Mouse (Mus musculus) monocyte, adult 2 months (primary cell): ENCODE measurements around the gene Tnnc1.

ENCODE experiments used
- DNase-seq, 2 experiments: peaks; one replicate each; pipeline ENCODE4 v3.0.0; 2022; ENCODE audit warnings: low spot score in 2 of 2, low read depth in 1 of 2

Tnnc1 gene

DNA sequence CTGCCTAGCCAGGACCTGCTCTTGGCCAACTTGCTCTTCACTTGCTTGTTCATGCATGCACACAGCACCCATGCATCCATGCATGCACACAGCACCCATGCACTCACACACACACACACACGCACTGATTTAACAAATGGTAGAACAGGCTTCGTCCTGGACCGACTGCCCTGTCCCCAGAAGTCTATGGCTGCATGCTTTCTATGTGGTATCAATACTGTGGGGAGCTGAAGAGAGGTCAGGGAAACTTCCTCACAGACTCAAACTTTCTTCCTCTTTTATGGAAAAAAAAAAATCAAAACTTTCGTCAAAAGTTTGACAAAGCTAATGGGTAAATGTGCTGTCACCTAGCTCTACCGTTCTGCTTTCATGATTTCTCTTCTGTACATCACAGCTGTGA, 24.6 kb upstream of the Tnnc1 start:
- no peak for DNase-seq

DNA sequence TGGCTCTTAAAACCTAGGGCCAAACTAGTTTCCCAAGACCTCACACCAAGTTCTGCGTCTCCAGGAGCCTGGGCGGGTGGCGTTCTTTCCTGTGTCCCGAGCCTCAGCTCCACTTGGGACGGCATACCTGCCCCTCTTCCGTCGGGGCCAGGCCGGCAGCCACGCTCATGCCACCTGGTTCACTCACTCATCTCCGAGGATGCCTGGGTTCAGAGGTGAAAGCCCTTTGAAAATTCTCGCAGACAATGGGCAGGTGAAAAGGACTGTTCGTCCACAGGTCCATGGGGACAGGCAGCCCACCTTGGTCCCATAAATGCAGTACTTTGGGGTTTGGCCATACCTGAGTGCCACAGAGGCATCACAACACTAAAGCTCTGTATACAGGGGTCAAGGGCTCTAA, 23.9 kb upstream of the Tnnc1 start:
- no peak for DNase-seq

DNA sequence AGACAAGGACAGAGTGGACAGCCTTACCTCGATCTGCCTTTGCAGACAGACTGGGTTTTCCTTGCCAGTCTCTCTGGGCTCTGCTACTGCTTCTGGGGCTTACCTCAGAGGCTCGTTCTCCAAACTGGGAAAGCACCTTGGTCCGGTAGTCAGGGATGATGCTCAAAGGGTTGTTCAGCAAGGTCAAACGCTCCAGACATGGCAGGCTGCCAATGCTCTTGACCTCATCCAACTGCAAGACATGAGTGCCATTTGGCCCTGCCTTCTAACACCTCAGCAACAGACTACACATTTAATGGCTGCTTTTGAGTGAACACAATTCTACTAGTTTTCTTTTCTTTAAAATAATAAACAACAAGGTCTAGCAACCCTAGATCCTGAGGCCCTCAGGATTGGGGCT, 21.5 kb upstream of the Tnnc1 start:
- DNase-seq = no peak

DNA sequence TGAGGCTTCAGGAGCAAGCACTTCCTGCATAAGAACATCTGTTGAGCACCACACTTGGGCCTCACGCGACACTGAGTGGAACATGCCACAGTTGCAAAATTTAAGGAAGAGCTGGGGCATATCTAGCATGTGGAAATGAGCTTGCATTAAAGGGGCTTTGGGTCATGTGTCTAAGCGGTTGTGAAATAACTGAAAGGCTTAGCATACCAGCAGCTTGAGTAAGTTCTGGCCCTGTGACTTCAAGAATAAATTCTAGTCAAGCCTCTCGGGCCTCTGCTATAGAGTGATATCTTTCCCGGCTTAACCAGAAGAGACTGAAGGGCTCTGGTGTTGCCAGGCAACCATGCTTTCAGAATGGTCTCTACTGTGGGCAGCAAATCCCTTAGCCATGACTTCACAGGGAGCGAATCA, 19.3 kb upstream of the Tnnc1 start:
- no peak for DNase-seq

DNA sequence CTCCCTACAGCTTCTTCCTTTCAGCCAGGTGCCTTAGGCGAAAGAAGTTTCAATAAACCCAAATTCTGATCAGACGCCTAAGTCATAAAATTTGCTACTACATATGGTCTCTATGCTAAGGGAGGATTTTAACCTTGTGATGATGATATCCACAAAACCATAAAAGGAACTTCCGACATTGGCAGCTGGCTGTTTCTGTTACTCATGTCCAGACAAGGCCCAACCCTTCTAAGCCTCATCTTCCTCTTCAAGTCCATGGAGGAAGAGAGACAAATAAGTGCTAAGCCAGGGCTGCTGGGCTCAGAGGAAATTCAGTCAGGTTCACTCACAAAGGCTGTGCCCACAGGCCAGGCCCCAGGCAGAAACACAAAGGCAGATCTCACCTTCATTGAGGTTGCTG, 18.8 kb upstream of the Tnnc1 start:
- no peak for DNase-seq

DNA sequence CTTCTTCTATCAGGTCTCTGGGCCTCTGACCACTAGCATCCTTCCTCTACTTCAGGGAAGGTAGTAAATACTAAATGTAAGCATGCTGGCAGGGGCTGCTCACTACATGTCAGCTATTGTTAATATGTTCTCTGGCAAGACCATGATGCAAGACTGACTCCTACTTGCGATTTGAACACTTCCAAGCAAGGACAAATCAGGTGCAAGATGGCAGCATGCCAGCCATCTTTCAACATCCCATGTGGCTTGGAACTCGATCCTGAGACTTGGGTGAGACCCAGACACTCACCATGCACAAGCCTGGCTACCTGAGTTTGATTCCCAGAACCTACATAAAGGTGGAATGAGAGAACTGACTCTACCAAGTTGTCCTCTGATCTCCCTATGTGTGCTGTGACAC, 16.2 kb upstream of the Tnnc1 start:
- DNase-seq = no peak

DNA sequence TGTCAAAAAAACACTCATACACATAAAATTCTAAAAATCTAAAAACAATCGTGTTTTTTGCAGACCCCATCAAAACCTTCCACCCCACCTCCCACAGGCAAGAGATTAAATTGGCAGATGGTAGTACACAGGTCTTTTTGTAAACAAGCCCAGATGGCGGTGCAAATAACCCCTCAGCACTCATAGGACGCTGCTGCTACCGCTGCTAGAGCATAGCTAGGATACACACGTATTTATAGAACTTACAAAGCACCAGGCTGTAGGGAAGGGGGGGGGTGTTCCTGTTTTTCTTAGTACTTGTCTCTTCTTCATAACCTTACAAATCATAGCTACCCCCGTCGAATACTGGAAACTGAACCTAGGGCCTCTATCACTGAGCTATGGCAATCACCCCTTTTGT, 14.3 kb upstream of the Tnnc1 start:
- DNase-seq = no peak

DNA sequence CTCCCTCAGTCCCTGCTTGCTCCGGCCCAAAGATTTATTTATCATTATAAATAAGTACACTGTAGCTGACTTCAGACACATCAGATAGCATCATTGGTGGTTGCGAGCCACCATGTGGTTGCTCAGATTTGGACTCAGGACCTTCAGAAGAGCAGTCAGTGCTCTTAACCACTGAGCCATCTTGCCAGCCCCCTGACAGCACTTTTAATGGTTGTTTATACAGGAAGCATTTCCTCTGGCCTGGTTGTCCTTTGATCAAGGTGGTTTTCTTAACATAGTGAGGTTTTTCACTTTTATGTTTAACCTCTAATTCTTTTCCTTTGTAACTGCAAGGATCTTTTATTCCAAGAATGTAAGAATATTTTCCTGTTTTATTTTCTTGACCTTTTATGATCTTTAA, 13.7 kb upstream of the Tnnc1 start:
- DNase-seq = no peak

DNA sequence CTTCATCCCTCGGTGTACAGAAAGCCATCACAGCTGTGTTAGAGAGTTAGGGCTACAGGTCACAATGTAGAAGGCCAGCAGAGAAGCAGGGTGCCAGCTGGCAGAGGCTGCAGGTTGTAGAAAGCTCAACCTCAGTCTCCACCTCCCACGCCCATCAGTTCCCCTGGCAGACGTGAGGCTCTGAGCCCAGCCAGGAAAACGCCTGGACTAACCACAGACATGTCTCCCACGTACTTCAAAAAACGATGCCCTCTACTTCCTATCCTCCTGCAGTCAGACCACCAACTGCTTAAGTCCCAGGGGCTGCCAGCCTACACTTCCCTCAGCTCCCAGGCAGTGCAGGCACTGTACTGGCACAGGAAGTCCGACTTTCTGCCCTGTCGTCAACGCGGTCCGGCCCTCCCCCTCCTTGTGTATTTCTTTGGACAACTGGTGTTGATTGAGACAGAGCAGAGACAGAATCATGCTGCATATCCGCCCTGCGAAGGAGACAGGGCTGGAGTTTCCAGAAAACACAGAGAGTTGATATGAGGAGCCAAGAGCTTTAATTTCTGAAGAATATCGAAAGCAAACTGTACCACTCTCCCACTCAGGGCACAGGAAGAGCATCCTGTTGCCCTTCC, 13.1 kb upstream of the Tnnc1 start:
- no peak for DNase-seq

DNA sequence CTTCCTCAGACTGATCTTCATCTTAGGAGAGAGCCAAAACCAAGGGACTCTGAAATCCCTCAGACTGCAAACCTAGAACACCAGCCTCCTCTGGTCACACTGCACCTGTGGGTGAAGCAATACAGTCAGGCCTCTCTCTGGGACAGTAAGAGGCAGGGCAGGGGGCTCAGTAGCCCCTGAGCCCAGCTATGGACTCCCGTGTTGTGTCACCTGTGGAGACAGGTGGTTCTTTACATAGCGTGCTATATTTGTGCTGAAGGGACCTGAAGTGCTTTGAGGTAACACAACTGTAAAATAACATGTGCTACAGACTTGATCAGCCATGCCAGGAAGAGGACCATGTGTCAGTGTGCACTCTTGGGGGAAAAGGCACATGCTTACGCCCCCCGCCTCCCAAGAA, 12.6 kb upstream of the Tnnc1 start:
- DNase-seq = no peak

DNA sequence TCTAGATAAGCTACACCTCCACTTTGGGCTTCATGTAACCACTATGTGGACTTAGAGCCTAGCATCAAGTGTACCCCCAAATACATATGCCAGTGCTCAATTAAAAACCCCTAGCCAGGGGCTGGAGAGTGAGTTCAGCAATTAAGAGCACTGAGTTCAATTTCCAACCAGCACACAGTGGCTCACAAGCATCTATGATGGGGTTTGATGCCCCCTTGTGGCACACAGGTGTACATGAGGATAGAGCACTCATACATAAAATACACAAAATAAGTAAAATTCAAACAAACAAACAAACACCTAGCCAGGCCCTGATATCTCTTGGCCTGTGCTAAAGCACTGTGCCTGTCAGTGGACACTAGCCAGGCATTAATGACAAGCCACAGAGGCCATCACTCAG, 12.1 kb upstream of the Tnnc1 start:
- no peak for DNase-seq

DNA sequence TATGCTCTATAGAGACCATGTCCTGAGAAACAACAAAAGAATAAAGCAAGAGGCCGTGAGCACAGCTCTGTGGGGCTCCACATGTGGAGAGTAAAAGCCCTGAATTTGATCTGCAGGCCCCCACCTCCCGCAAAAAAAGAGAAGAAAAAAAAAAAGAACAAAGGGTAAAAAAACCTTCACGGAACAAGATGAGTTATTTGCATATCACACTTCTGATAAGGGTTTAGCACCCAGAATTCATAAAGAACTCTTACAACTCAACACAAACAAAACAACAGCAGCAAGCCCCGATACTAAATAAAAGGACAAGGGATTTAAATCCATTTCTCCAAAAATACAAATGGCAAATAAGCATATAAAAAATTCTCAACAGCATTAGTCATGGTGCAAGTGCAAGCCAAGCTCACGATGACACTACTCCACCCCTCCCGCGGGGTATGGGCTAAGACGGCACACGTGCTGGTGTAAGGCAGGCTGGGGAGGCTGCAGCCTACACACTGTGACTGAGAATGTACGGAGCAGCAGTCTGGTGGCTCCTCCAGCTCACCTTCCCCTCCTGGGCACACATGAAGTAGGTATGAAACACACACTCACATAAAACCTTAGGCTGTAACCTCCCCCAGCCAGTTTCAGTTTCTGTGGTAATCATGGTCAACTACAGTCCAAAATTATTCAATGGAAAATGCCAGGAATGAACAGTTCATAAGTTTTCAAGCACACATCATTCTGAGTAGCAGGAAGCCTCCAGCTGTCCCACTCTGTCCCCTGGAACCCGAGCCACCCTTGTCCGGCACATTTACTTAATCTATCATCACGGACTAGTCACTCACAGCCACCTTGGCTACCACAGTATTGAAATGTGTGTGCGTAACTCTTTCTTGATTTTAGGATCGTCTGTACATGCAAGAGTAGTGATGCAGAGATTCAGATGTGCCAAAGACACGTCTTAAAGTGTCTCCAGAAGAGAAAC, 10.3 kb upstream of the Tnnc1 start:
- DNase-seq = no peak

DNA sequence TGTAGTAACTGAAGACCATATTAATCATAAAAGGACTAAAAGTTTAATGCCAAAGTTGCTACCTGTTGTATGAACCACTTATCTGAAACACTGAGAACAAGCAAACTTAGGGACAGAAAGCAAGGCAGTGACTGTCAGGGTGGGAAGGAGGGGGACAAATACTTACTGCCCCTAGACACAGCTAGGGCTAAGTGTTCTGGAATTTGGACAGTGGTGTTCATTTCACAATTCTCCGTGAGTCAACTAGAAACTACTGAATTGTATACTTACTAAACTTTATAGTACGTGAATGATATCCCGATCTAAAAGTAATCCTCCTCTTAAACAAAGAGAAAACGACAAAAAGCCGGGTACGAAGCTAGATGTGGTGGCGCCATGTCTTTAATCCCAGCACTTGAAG, 8.5 kb upstream of the Tnnc1 start:
- DNase-seq = no peak

DNA sequence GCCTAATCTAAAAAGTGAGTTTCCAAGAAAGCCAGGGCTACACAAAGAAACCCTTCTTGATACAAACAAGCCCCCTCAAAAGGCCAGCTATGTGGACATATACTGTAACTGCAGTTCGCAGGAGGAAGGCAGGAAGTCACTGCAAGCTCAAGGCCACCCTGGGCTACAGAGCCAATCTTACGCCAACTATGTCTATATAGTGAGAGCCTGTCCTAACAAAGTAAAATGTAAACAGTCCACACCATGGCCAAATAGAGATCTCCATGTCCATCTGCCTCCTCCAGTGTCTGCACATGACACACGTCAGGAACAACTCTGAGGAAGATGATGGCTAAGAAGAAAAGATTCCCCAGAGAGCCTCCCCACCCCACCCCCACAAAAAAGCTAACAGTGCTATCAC, 8.1 kb upstream of the Tnnc1 start:
- DNase-seq = no peak

DNA sequence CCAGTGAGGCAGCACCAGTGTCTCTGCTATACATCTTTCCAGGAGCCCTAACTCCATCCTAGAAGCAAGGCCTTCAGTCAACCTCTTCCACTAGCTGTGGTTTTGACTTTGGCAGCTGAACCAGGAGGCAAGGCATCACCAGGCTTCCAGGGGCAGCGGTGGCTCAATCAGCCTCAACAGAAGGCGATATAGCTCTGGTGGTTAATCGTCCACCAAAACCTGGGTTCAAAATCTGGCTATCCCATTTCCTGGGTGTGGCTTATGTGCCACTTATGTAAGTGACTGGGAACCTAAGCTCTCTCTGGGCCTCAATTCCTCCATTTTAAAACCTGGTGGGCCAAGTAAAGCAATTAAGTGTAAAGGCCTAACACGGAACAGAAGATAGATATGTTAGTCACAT, 3.3 kb upstream of the Tnnc1 start:
- DNase-seq = no peak

DNA sequence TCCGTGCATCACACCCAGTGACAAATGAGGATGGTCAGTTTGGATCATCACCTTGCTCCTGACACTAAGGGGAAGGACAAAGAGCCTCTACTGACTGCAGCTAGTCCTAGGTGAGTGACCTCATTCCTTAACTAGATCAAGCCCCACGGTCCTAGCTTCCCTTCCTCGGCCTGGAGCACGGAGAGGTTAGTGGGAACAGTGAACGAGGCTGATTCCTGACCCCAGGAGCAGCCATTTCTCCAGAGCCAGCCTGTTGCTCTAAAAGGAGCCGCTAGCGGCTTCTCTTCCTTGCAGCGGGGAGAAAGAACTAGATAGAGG, 2.9 kb upstream of the Tnnc1 start:
- DNase-seq = no peak

DNA sequence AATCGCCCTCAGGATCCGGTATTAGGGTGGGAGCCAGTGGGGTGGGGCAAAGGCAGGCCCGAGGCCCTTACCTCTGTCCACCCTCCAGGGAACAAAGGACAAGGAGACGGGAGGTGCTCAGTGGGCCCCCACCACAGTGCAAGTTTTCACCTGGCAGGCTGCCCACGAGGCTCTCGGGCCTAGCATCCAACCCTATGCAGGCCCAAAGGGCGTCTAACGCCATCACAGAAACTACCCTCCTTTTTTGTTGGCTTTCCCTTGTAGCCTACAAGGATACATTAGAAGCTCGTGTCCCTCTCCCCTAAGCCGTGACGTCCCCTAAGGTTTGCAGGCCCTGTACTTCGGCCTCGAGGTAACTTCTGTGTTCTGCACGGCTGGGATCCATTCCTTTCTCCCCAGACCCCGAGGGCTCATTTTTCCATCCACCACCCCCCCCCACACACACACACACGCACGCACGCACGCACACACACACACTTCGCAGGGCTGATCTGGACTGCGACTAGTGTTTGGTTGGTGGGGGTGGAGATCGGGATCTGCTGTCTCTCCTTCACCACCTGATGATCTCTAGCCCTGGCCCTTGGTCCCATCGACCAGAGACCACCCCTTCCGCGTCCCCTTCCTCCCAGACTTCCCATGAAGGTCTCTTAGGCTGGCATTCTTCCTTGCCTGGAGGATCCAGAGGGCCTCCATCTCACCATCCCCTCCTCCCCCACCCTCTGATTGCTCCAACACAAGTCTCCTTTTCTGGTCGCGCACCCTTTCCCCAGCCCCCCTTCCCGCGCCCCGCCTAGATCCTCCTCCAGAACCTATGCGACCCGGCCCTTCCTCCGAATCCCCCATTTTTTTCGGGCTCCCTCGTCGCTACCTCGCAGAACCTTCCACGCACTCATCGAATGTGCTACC, 2.3 kb upstream of the Tnnc1 start:
- DNase-seq = no peak

DNA sequence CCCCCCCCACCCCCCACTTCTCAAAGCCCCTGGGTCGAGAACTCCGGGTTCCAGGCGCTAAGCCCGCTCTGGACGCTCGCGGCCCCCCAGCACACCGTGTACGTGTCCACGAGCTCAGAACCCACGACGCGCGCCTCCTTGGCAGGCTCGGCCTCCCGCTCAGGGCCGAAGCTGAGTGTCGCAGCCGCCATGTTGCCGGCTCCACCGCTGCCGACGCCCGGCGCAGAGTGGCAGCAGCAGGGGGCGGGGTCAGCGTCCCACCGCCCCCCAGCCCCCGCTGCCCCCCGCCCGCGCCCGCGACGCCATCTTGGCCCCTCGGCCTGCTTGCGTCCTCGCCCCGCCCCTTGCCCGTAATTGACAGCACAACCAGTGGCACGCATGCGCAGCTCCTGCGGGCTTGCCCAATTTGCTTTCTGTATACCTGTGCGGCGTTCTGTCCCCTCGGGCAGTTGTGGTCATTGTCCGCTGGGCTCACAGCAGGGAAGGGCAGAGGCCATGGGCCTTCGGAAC, 1.6 kb upstream of the Tnnc1 start:
- peak; percentile 67 to 80 for DNase-seq

DNA sequence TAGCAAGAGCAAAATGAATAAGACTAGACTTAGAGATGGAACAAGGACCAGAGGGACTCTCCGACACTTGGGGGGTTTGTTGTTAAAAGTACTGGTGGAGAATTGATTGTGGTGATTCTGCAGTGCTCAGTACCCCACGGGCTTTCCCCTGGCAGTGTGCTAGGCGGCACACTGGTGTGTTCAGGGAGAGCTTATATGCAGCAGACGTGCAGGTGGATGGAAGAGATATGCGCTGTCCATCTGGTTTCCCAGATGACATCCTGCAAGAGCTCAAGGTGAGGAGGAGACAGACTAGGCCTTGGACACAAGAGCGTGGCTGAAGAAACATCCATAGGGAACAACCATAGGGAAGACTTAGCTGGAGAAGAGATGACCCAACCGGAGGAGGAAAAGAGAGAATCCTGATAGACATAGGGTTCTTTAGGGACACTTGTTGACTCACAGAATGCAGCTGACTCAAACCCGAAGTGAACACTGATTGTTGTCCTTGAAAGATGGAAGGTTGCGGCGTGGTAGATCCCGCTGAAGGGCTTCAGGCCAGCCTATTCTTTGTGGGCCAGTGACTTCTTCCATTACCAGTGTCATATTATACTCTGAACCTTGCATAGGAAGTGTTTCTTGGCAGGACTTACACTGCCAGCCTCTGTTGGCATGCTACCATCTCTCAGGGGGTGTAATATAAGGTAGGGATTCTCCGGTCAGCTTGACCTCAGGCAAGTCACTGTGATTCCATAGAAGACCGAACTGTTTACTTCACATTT, 862 bp upstream of the Tnnc1 start:
- DNase-seq = no peak

DNA sequence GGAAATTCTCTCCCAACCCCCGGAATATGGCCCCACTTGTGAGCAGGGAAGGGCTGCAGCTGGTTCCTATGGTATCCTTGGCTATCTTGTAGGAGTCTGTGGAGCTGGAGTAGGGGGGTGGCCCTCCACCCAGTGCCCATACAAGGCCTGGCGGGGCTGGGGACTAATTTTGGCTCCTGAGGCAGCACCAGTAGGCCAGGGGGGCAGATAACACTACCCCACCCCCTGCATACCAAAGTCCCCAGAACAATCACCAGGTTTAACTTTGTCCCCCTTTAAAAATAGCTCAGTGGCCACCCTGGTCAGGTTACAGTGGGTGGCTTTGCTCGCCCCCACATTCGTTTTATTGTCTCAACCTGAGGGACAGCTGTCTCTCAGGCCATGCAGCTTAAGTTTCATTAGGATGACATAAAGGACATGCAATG, 1.0 kb downstream of the Tnnc1 start:
- no peak for DNase-seq

DNA sequence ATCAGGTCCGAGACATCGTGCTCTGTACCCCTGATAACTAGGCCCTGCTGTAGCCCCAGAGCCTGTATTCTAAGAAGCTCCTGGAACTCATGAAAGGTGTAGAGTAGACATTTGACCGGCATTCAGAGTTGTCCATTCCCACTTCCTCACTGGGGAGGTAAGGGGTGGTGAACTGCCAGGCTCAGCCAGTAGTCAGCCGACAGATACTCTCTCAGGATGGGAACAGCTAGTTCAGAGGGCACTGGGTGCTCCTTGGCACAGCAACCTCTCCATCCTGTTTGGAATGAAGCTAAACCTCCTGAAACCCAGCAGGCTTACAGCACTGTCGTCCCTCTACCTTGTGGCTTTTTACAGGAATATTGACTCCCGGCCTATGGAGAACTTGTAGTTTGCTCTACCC, 3.7 kb downstream of the Tnnc1 start:
- no peak for DNase-seq
